Mouse (Mus musculus): ENCODE measurements around the gene Gsk3b. TPM values are rescaled to one million over a fixed set of nuclear protein-coding genes. Genes with fewer than 3 reads are reported as not detected.

Gsk3b gene
- total RNA-seq, 1 experiment from 2014 or later: 47.0 TPM

GRCm38 (mm10) chr16:38248331-38248961 lies 159.6 kb downstream of the Gsk3b start:
- ATAC-seq (replicated peaks; ENCODE audit: insufficient number of reproducible peaks, low FRiP score, low TSS enrichment, poor library complexity, severe bottlenecking): no peak

GRCm38 (mm10) chr16:38250467-38250866 lies 161.7 kb downstream of the Gsk3b start:
- no peak for ATAC-seq (replicated peaks; ENCODE audit: insufficient number of reproducible peaks, low FRiP score, low TSS enrichment, poor library complexity, severe bottlenecking)

DNA sequence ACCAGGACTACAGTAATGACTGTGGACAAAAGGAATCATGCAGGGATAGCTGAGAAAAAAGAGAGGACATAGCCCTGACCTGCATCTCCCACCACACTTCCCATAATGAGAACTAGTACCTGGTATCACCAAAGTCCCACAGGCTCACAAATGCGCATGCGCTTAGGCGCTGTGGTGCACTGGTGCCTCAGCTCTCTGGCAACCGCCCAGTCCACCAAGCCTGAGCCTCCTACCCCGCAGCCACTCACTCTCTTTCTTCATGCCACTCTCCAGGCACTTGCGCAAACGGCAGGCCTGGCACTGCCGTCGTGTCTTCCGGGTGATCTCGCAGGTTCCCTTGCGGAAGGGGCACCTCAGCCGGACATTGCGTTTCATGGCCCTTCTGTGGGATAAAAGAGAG lies 165.2 kb downstream of the Gsk3b start:
- no peak for ATAC-seq (replicated peaks; ENCODE audit: insufficient number of reproducible peaks, low FRiP score, low TSS enrichment, poor library complexity, severe bottlenecking)

GRCm38 (mm10) chr16:38255107-38255506 lies 166.3 kb downstream of the Gsk3b start:
- ATAC-seq (replicated peaks; ENCODE audit: insufficient number of reproducible peaks, low FRiP score, low TSS enrichment, poor library complexity, severe bottlenecking): no peak

GRCm38 (mm10) chr16:38255927-38256326 lies 167.1 kb downstream of the Gsk3b start:
- ATAC-seq (replicated peaks; ENCODE audit: insufficient number of reproducible peaks, low FRiP score, low TSS enrichment, poor library complexity, severe bottlenecking): no peak

GRCm38 (mm10) chr16:38271601-38272000 lies 182.8 kb downstream of the Gsk3b start:
- no peak for ATAC-seq (replicated peaks; ENCODE audit: insufficient number of reproducible peaks, low FRiP score, low TSS enrichment, poor library complexity, severe bottlenecking)

DNA sequence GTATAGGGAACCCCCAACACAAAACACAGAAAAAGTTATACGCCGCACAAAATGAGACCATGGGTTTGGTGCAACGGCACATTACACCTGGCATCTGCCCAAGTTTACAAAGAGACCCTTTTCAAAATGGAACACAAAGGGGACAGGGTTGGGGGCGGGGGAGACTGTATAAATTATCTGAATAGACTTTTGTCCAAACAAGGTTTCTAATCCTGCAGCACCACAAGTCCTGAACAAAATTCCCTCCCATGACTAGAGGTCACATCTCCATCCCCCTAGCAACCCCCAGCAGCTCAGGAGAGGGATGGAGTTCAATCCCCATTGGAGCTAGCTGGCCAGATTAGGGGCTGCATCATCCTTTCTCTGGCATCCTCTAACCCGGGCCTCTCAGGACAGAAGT lies 183.7 kb downstream of the Gsk3b start:
- ATAC-seq (replicated peaks; ENCODE audit: insufficient number of reproducible peaks, low FRiP score, low TSS enrichment, poor library complexity, severe bottlenecking): no peak

GRCm38 (mm10) chr16:38274737-38275136 lies 185.9 kb downstream of the Gsk3b start:
- ATAC-seq (replicated peaks; ENCODE audit: insufficient number of reproducible peaks, low FRiP score, low TSS enrichment, poor library complexity, severe bottlenecking): no peak

GRCm38 (mm10) chr16:38279794-38280193 lies 191.0 kb downstream of the Gsk3b start:
- ATAC-seq (replicated peaks; ENCODE audit: insufficient number of reproducible peaks, low FRiP score, low TSS enrichment, poor library complexity, severe bottlenecking): no peak

DNA sequence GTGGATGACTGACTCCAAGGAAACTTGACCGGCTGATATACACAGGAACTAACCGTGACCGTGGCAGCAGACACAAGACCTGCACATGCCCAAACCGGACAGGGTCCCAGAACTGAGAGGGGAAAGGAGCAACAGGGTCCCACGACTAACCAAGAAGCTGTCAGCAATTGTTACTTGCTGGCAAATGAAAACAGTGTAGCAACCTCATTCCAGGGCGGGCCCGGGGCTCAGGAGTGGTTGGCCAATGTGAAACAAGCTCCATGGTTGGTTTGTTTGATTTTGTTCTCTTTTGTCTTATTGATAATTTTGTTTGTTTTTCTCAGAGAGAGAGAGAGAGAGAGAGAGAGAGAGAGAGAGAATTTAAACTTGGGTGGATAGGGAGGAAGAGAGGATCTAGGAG lies 192.2 kb downstream of the Gsk3b start:
- no peak for ATAC-seq (replicated peaks; ENCODE audit: insufficient number of reproducible peaks, low FRiP score, low TSS enrichment, poor library complexity, severe bottlenecking)

GRCm38 (mm10) chr16:38282559-38283160 lies 193.9 kb downstream of the Gsk3b start:
- ATAC-seq (replicated peaks; ENCODE audit: insufficient number of reproducible peaks, low FRiP score, low TSS enrichment, poor library complexity, severe bottlenecking): no peak

- ATAC-seq (replicated peaks; ENCODE audit: insufficient number of reproducible peaks, low FRiP score, low TSS enrichment, poor library complexity, severe bottlenecking): no peak
These were observed 194.5 kb downstream of the Gsk3b start for GRCm38 (mm10) chr16:38283300-38283699.

- no peak for ATAC-seq (replicated peaks; ENCODE audit: insufficient number of reproducible peaks, low FRiP score, low TSS enrichment, poor library complexity, severe bottlenecking)
These were observed 197.0 kb downstream of the Gsk3b start for GRCm38 (mm10) chr16:38285801-38286200.

DNA sequence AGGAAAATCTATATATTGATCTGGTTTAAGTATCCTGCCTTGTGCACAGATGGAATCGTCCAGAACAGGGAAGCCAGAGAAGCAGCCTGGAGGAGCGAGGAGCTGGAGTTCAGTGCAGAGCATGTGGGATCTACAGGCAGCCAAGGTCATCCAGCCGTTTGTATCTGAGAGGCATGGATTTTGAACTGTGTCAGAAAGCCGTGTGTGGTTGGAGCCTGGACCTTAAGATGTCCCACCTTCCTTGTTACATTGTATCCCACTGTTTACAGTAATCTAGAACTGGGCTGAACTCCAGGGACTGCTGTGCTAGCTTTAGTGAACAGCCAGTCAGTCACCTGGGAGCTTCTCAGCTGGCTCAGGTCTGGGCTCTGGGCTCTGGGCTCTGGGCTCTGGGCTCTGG lies 197.7 kb downstream of the Gsk3b start:
- ATAC-seq (replicated peaks; ENCODE audit: insufficient number of reproducible peaks, low FRiP score, low TSS enrichment, poor library complexity, severe bottlenecking): no peak

GRCm38 (mm10) chr16:38287357-38287756 lies 198.6 kb downstream of the Gsk3b start:
- no peak for ATAC-seq (replicated peaks; ENCODE audit: insufficient number of reproducible peaks, low FRiP score, low TSS enrichment, poor library complexity, severe bottlenecking)

DNA sequence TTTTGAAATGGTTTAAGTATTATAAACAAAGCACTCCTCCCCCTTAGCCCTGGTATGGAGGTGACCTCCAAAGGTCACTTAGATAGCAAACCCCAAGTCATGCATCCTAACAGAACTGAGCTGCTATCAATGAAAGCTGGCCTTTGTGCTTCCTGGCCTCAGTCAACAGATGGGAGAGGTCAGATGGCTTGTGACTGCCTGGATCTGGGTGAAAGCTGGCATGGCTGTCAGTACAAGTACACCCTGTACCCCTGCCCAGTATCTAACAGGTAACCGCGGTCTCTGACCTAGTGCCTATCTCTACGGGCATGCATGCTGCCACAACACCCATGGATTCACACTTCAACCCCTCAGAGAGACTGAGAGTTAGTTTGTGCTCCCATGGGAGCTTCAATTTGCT lies 199.0 kb downstream of the Gsk3b start:
- no peak for ATAC-seq (replicated peaks; ENCODE audit: insufficient number of reproducible peaks, low FRiP score, low TSS enrichment, poor library complexity, severe bottlenecking)

- no peak for ATAC-seq (replicated peaks; ENCODE audit: insufficient number of reproducible peaks, low FRiP score, low TSS enrichment, poor library complexity, severe bottlenecking)
These were observed 200.1 kb downstream of the Gsk3b start for GRCm38 (mm10) chr16:38288851-38289250.

DNA sequence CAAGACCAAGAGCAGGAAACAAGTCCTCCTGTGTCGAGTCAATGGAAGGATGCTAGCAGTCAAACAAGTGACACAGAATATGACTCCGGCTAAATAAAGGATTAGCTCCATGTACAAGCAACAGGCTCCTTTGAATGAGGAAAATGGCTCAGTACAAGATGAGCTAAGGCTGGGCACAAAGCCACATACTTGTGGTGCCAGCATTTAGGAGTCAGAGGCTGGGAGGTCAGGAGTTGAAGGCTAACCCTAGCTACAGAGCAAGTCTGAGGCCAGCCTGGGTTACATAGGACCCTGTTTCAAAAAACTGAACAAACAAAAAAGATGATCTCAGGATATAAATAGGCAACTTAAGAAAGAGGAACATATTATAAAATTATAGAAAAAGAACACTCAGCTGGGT lies 201.3 kb downstream of the Gsk3b start:
- no peak for ATAC-seq (replicated peaks; ENCODE audit: insufficient number of reproducible peaks, low FRiP score, low TSS enrichment, poor library complexity, severe bottlenecking)

GRCm38 (mm10) chr16:38294685-38295348 lies 206.0 kb downstream of the Gsk3b start, which contains the start of gene Nr1i2:
Gene Nr1i2 (minus strand): TSS chr16:38294824.
- no peak for ATAC-seq (replicated peaks; ENCODE audit: insufficient number of reproducible peaks, low FRiP score, low TSS enrichment, poor library complexity, severe bottlenecking)

DNA sequence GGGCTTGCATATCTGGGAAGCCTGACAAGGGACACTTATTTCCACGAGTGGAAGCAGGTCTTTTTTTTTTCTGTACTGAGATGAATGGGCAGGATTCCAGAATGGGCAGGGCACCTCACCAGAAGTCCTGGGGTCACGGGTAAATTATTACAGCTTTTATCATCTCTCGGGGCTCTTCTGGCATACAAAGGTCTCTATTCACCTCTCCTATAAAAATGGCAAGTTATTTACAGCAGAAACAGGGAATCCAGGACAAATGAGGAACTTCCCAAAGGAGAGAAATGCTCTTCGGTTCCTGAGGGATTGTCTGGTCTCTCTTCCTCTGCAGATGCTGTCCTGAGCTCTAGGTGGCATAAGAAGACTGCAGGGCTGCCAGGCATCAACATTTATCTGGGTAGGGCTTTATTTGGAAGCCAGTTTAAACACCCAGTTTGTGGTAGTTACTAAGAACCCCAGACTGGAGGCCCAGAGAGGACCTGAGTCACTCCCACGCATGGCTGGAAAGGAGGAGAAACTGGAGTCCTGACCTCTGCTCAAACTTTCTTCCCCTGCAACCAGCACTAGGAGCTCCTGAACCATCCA lies 206.6 kb downstream of the Gsk3b start:
- no peak for ATAC-seq (replicated peaks; ENCODE audit: insufficient number of reproducible peaks, low FRiP score, low TSS enrichment, poor library complexity, severe bottlenecking)
